Mouse (Mus musculus) lung, postnatal 0 days (tissue): ENCODE results near the gene Cacna2d4.

ENCODE experiments used
- CTCF ChIP-seq: IDR thresholded peaks from 2 replicates; pipeline ENCODE4 v1.5.1; 2016; ENCODE audit warnings: antibody characterized with exemption, mild to moderate bottlenecking
- EP300 ChIP-seq: IDR thresholded peaks from 2 replicates; pipeline ENCODE4 v1.6.1; 2016; ENCODE audit warnings: antibody characterized with exemption, mild to moderate bottlenecking, control low read depth

DNA sequence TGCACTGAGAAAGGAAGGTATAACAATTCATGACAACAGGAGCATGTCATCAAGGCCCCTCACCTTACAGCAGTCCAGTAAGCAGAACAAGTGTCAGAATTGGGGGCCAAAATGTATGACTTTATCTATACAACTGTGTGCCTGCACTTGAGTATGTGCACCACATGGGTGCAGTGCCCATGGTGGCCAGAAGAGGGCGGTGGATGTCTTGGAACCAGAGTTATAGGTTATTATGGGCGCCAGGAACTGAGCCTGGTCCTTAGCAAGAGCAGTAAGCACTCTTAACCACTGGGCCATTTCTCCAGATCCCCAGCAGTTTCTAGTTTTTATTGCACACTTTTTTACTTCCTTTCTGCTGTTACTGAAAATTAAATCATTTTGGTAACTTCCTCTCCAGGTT, 9.8 kb downstream of the Cacna2d4 start:
- peak; percentile 27 for TF ChIP-seq CTCF
- TF ChIP-seq EP300 = no peak
